In genomic region chr13:33002950-33003349, GRCm38 (mm10) we compare ENCODE assay signal across 8 mouse cellular contexts. TPM values are rescaled to one million over a fixed set of nuclear protein-coding genes. Genes with fewer than 3 reads are reported as not detected.
A peak's percentile ranks its signal among the peaks of the same experiment; 100 is the strongest.
DNase-seq lines count a peak whose midpoint lies in the region; ATAC-seq lines count a peak whose summit lies in the region.

TSS of gene Serpinb9 (plus strand) at chr13:33003250.

- H3K4me3 ChIP-seq in kidney, embryonic 16.5 days (ENCODE audit: low read length) = peak within 1 kb of the TSS; percentile 45
- H3K4me3 ChIP-seq in hindbrain, embryonic 12.5 days = no peak within 1 kb of the TSS
- no peak within 1 kb of the TSS for H3K4me3 ChIP-seq in midbrain, embryonic 15.5 days

- WGBS in kidney, embryonic 16.5 days = 89% methylated on average over 3 of the region's 3 CpGs
- WGBS in hindbrain, embryonic 12.5 days = 85% methylated on average over 3 of the region's 3 CpGs
- 80% methylated on average over 3 of the region's 3 CpGs for WGBS in midbrain, embryonic 15.5 days

- no peaks in the 10 kb centered on the region for H3K36me3 ChIP-seq in kidney, embryonic 16.5 days (ENCODE audit: insufficient read depth, low read length)
- no peaks in the 10 kb centered on the region for H3K36me3 ChIP-seq in hindbrain, embryonic 12.5 days
- no peaks in the 10 kb centered on the region for H3K36me3 ChIP-seq in midbrain, embryonic 15.5 days (replicated peaks)

- peak within 1 kb of the TSS; percentile 87 for H3K27ac ChIP-seq in kidney, embryonic 16.5 days (ENCODE audit: low read length)
- no peak within 1 kb of the TSS for H3K27ac ChIP-seq in hindbrain, embryonic 12.5 days
- H3K27ac ChIP-seq in midbrain, embryonic 15.5 days = no peak within 1 kb of the TSS

- no peak for ATAC-seq in kidney, embryonic 16.5 days (ENCODE audit: low FRiP score, low TSS enrichment)
- no peak for ATAC-seq in hindbrain, embryonic 12.5 days (ENCODE audit: low FRiP score)
- ATAC-seq in midbrain, embryonic 15.5 days (replicated peaks) = no peak
- ATAC-seq in cerebellum, adult (ENCODE audit: insufficient number of reproducible peaks, low FRiP score, low TSS enrichment) = no peak

- no peaks in the 10 kb centered on the region for H3K27me3 ChIP-seq in kidney, embryonic 16.5 days (ENCODE audit: insufficient read depth, low read length)
- no peaks in the 10 kb centered on the region for H3K27me3 ChIP-seq in hindbrain, embryonic 12.5 days
- no peaks in the 10 kb centered on the region for H3K27me3 ChIP-seq in midbrain, embryonic 15.5 days (replicated peaks)

- peak within 1 kb of the TSS; percentile 54 for H3K4me2 ChIP-seq in kidney, embryonic 16.5 days (replicated peaks; ENCODE audit: low read depth, low read length)
- peak within 1 kb of the TSS; percentile 44 for H3K4me2 ChIP-seq in hindbrain, embryonic 12.5 days (replicated peaks)
- H3K4me2 ChIP-seq in midbrain, embryonic 15.5 days = peak within 1 kb of the TSS; percentile 46; the same call in 1 of the 2 replicates

- H3K9me3 ChIP-seq in kidney, embryonic 16.5 days (ENCODE audit: low read length) = no peaks in the 10 kb centered on the region
- no peaks in the 10 kb centered on the region for H3K9me3 ChIP-seq in hindbrain, embryonic 12.5 days (replicated peaks)
- H3K9me3 ChIP-seq in midbrain, embryonic 15.5 days = no peaks in the 10 kb centered on the region

- DNase-seq in kidney, postnatal 25 days = no peak
- no peak for DNase-seq in adrenal gland, postnatal 14 days
- no peak for DNase-seq in urinary bladder, postnatal 36 days (ENCODE audit: low spot score in 2 of 2)
- DNase-seq in gastrocnemius, adult 8-10 months (ENCODE audit: low spot score in 2 of 2) = no peak

- peak within 1 kb of the TSS; percentile 70 for H3K9ac ChIP-seq in kidney, embryonic 16.5 days (replicated peaks; ENCODE audit: low read length)
- H3K9ac ChIP-seq in hindbrain, embryonic 12.5 days = no peak within 1 kb of the TSS
- H3K9ac ChIP-seq in midbrain, embryonic 15.5 days = no peak within 1 kb of the TSS

- 0 out of 2 replicates have a peak, but pooled peaks cover 3% of the 10 kb centered on the region for H3K4me1 ChIP-seq in kidney, embryonic 16.5 days (ENCODE audit: insufficient read depth, low read length)
- H3K4me1 ChIP-seq in hindbrain, embryonic 12.5 days = peaks cover 6% of the 10 kb centered on the region; the same call in 1 of the 2 replicates
- H3K4me1 ChIP-seq in midbrain, embryonic 15.5 days = peaks cover 6% of the 10 kb centered on the region; the same call in 1 of the 2 replicates

RNA-seq across cellular contexts. Expression of gene Serpinb9, which starts in this region (rescaled TPM):
- 11.4 TPM in 2 replicates for polyA plus RNA-seq in kidney, embryonic 16.5 days (2015; fragmentation: Nextera tagmentation; extraction: Ambion mirVana)
- total RNA-seq in adrenal gland, postnatal 14 days (2021) = 14.4 and 16.1 TPM in 2 replicates
- 1.5 and 1.8 TPM in 2 replicates for polyA plus RNA-seq in hindbrain, embryonic 12.5 days (2016; fragmentation: Nextera tagmentation; extraction: Ambion mirVana)
- 1.6 and 2.1 TPM in 2 replicates for polyA plus RNA-seq in midbrain, embryonic 15.5 days (2015; fragmentation: Nextera tagmentation; extraction: Ambion mirVana)
- 1 to 10 TPM; 1.5 to 2.5 (median 1.9) TPM for total RNA-seq in gastrocnemius, adult 8-10 months (2022)
